Mouse (Mus musculus) limb, embryonic 11.5 days (tissue): ENCODE measurements around the gene Endou. TPM values are rescaled to one million over a fixed set of nuclear protein-coding genes. Genes with fewer than 3 reads are reported as not detected.

Experiments
- polyA plus RNA-seq: library from polyadenylated mRNA; unstranded; fragments of >200 nt; fragmentation: Nextera tagmentation; extraction: Ambion mirVana; gene quantifications from 2 replicates; pipeline ENCODE4 v1.2.1, GENCODE M21; 2014

Endou gene
- polyA plus RNA-seq, 1 experiment from 2014 or later = 0.25 TPM

Other genes with a start within 250 kb of the Endou start
- 49.5 and 50.0 TPM in 2 replicates for gene Rpap3, start 25.5 kb downstream of the Endou start, polyA plus RNA-seq
- gene Rapgef3, start 36.6 kb upstream of the Endou start, polyA plus RNA-seq = 3.4 and 3.9 TPM in 2 replicates
- 20.0 and 24.8 TPM in 2 replicates for gene Slc48a1, start 47.2 kb upstream of the Endou start, polyA plus RNA-seq
- gene Hdac7, start 113.2 kb upstream of the Endou start, polyA plus RNA-seq = 25.4 and 26.8 TPM in 2 replicates
- 0.18 and 0.25 TPM in 2 replicates for gene Vdr, start 179.3 kb upstream of the Endou start, polyA plus RNA-seq
- 34.7 and 36.8 TPM in 2 replicates for gene Tmem106c, start 232.9 kb upstream of the Endou start, polyA plus RNA-seq